Mouse (Mus musculus): ENCODE measurements around the gene Slc12a9.

GRCm38 (mm10) chr5:137277360-137278342 is 55.7 kb downstream of the Slc12a9 start:
- TF ChIP-seq GATA1 (IDR thresholded peaks at IDR 0.05; ENCODE audit: borderline replicate concordance, low read length): no peak
- TF ChIP-seq FLI1 (IDR thresholded peaks at IDR 0.05; ENCODE audit: low read length): no peak
